Mouse (Mus musculus): ENCODE measurements around the gene Cdan1. TPM values are rescaled to one million over a fixed set of nuclear protein-coding genes. Genes with fewer than 3 reads are reported as not detected.

Cdan1 gene
- 73.5 and 80.9 TPM in 2 replicates for polyA plus RNA-seq (2012)

DNA sequence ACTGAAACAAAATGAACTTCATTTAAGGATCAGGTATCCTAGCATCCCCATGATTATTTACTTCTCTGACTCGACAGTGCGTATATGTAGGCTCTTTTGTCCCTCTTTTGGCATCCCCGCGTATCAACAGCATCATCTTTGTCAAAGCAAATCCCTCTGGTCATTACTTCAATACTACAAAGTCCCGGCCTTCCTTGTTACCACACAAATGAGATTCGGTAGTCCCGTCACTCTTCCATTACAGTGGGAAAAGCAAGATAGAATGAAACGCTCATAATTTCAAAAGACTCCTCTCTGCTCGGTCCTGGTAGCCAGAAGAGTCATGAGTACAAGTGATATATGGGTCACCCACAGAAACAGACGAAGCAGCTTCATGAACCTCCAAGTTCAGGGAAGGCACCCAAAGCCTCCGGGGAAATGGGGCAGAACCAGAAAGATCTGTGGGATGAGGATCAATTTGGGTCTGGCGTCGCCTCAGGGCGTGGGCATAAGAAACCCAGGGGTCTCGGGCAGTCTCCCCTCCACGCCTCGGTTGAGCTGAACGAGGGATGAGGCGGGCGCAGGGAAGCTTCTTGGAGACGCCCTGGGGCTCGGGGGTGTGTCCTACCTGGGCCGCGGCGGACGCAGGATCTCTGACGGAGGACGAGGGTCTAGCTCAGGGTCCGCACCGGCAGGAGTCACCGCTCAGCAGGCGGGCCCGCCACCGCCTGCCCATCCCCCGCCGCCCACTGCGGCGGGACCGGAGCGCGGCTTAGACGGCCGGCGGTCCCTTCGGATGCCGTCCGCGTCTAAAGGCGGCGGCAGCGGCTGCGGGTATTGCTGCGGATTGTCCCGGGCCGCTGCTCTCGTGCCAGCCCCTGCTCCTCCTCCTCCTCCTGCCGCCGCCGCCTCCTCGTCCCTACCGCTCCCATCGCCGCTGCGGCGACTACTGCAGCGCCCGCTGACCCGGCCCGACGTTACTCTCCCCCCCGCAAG, at the start of gene Cdan1:
Gene Cdan1, minus strand, starts transcription at position 680 of the 975 bp plus-strand sequence.

DNA sequence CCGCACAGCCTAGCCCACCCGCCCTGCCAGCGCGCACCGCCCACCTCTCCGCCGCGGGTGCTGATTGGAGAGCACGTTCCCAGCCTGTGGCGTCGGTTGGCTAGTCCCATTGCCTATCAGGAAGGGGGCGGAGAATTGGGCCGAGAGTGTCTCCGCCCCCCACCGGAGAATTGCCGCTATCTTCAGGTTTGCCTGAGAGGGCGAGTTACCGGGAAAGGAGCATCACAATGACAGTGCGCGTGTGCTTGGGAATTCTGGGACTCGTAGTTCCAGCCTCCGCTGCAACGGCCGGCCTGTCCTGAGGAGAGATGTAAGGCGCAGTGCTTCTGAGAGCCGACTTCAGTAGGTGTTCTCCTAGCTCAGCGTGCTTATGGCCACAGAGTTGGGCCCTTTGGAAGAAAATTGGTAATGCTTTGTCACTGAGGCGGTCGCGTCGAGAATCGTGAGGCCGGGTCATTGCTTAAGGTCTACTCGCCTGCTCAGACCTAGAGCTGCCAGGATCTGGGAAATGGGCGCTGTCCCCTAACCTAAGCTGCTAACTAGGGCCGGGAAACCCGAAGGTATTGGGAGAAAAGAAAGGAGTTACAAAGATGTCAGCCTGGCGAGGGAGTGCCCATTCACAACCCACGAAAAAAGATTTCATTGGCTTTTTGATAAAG, 625 bp upstream of the Cdan1 start, which contains the start of gene Ttbk2:
Gene Ttbk2, minus strand, starts transcription at position 181 of the 659 bp plus-strand sequence.

Other genes with a start within 250 kb of the Cdan1 start
- gene Haus2, start 240.7 kb downstream of the Cdan1 start, polyA plus RNA-seq (2012): 2.6 and 2.7 TPM in 2 replicates
- gene Lrrc57, start 240.6 kb downstream of the Cdan1 start, polyA plus RNA-seq (2012): 1.7 and 1.9 TPM in 2 replicates
- 0.30 and 0.31 TPM in 2 replicates for gene Stard9, start 221.0 kb downstream of the Cdan1 start, polyA plus RNA-seq (2012)
- gene Ttbk2, start 476 bp upstream of the Cdan1 start, polyA plus RNA-seq (2012): 2.0 and 2.6 TPM in 2 replicates
- gene Ubr1, start 120.6 kb upstream of the Cdan1 start, polyA plus RNA-seq (2012): 12.4 and 14.0 TPM in 2 replicates
- gene Tmem62, start 126.9 kb upstream of the Cdan1 start, polyA plus RNA-seq (2012): 1.6 and 2.0 TPM in 2 replicates
- 11.6 and 15.6 TPM in 2 replicates for gene Ccndbp1, start 158.3 kb upstream of the Cdan1 start, polyA plus RNA-seq (2012)
- 0.84 and 1.1 TPM in 2 replicates for gene Epb42, start 186.9 kb upstream of the Cdan1 start, polyA plus RNA-seq (2012)
- not detected in 2 replicates for gene Tgm5, start 235.7 kb upstream of the Cdan1 start, polyA plus RNA-seq (2012)

Measured in megakaryocyte-erythroid progenitor cell, adult 5 weeks (primary cell).